Mouse (Mus musculus) hindbrain, embryonic 16.5 days (tissue): ENCODE measurements around the gene Prkg1. TPM values are rescaled to one million over a fixed set of nuclear protein-coding genes. Genes with fewer than 3 reads are reported as not detected.

Experiments
- ATAC-seq: fragments of 200-750 bp; cut with Nextera tagmentation; 2 replicates; pipeline ENCODE4 v1.8.0; 2017; ENCODE audit warnings: moderate TSS enrichment, moderate library complexity
- H3K27ac ChIP-seq: fragments of 300-500 bp; sonication (generic); 2 replicates; pipeline ENCODE4 v1.5.1; 2014; ENCODE audit warnings: low read depth, mild to moderate bottlenecking, control low read depth, low read length, moderate library complexity
- H3K27me3 ChIP-seq: fragments of 300-500 bp; sonication (generic); replicated peaks from 2 replicates; pipeline ENCODE4 v1.6.1; 2014; ENCODE audit warnings: low read length; ENCODE audit not compliant: control insufficient read depth, insufficient read depth
- H3K36me3 ChIP-seq: fragments of 300-500 bp; sonication (generic); 2 replicates; pipeline ENCODE4 v1.6.1; 2014; ENCODE audit warnings: mild to moderate bottlenecking, low read length, moderate library complexity, mixed read lengths; ENCODE audit not compliant: control insufficient read depth, insufficient read depth
- H3K4me1 ChIP-seq: fragments of 300-500 bp; sonication (generic); 2 replicates; pipeline ENCODE4 v1.6.1; 2014; ENCODE audit warnings: low read depth, low read length; ENCODE audit not compliant: control insufficient read depth, insufficient read depth
- H3K4me2 ChIP-seq: fragments of 300-500 bp; sonication (generic); 2 replicates; pipeline ENCODE4 v1.6.1; 2014; ENCODE audit warnings: mild to moderate bottlenecking, low read length, control low read depth, moderate library complexity
- H3K4me3 ChIP-seq: fragments of 300-500 bp; sonication (generic); 2 replicates; pipeline ENCODE4 v1.5.1; 2014; ENCODE audit warnings: mild to moderate bottlenecking, low read length, control low read depth, moderate library complexity
- H3K9ac ChIP-seq: fragments of 300-500 bp; sonication (generic); 2 replicates; pipeline ENCODE4 v1.6.1; 2014; ENCODE audit warnings: low read depth, mild to moderate bottlenecking, control low read depth, low read length, moderate library complexity
- H3K9me3 ChIP-seq: fragments of 300-500 bp; sonication (generic); 2 replicates; pipeline ENCODE4 v1.6.1; 2014; ENCODE audit warnings: mild to moderate bottlenecking, low read length, moderate library complexity; ENCODE audit not compliant: control insufficient read depth
- WGBS: fragments of 180-500 bp; shearing (Covaris S2); extraction: QIAGEN DNeasy Blood & Tissue Kit; methylation state at CpG from one replicate; pipeline ENCODE4 v1.1.7; 2014; 5-methylcytosine and 5-hydroxymethylcytosine counted together
- polyA plus RNA-seq: library from polyadenylated mRNA; unstranded; fragments of >200 nt; fragmentation: Nextera tagmentation; extraction: Ambion mirVana; gene quantifications from 2 replicates; pipeline ENCODE4 v1.2.1, GENCODE M21; 2015

Gene Prkg1
- polyA plus RNA-seq, 1 experiment from 2014 or later: 4.8 TPM

- Histone ChIP-seq H3K9me3 (no peaks in the 10 kb centered on the region), H3K4me1 (peaks cover 6% of the 10 kb centered on the region), H3K4me2 (no peak overlapping the region), H3K9ac (no peak overlapping the region), H3K4me3 (no peak overlapping the region), H3K36me3 (no peaks in the 10 kb centered on the region), H3K27ac (no peak overlapping the region), H3K27me3 (no peaks in the 10 kb centered on the region)
- no peak for ATAC-seq
- 73% methylated on average over 7 of the region's 7 CpGs for WGBS
Measured at GRCm38 (mm10) chr19:31656256-31656655, 108.6 kb downstream of the Prkg1 start.

- H3K27ac ChIP-seq: no peak overlapping the region
- WGBS: 72% methylated on average over 7 of the region's 7 CpGs
- peaks cover 6% of the 10 kb centered on the region for H3K4me1 ChIP-seq
- no peak overlapping the region for H3K4me2 ChIP-seq
- no peaks in the 10 kb centered on the region for H3K27me3 ChIP-seq
- no peak for ATAC-seq
- H3K4me3 ChIP-seq: no peak overlapping the region
- no peaks in the 10 kb centered on the region for H3K36me3 ChIP-seq
- no peaks in the 10 kb centered on the region for H3K9me3 ChIP-seq
- H3K9ac ChIP-seq: no peak overlapping the region
Measured at GRCm38 (mm10) chr19:31655826-31656225, 109.0 kb downstream of the Prkg1 start.

- Histone ChIP-seq H3K36me3 (no peaks in the 10 kb centered on the region), H3K9ac (no peak overlapping the region), H3K27ac (no peak overlapping the region), H3K4me3 (no peak overlapping the region), H3K9me3 (no peaks in the 10 kb centered on the region), H3K27me3 (no peaks in the 10 kb centered on the region), H3K4me2 (no peak overlapping the region), H3K4me1 (peaks cover 4% of the 10 kb centered on the region)
- WGBS: 88% methylated on average over 6 of the region's 6 CpGs
- ATAC-seq: no peak
Measured at GRCm38 (mm10) chr19:31654022-31654421, 110.8 kb downstream of the Prkg1 start.

- no peaks in the 10 kb centered on the region for H3K9me3 ChIP-seq
- no peaks in the 10 kb centered on the region for H3K27me3 ChIP-seq
- H3K36me3 ChIP-seq: no peaks in the 10 kb centered on the region
- 90% methylated on average over 4 of the region's 4 CpGs for WGBS
- ATAC-seq: no peak
- no peak overlapping the region for H3K27ac ChIP-seq
- H3K9ac ChIP-seq: no peak overlapping the region
- H3K4me1 ChIP-seq: no peaks in the 10 kb centered on the region
- no peak overlapping the region for H3K4me3 ChIP-seq
- H3K4me2 ChIP-seq: no peak overlapping the region
Measured at GRCm38 (mm10) chr19:31650452-31650851, 114.4 kb downstream of the Prkg1 start.

GRCm38 (mm10) chr19:31647492-31647891 is 117.3 kb downstream of the Prkg1 start:
- WGBS: 67% methylated on average over 2 of the region's 2 CpGs
- Histone ChIP-seq H3K36me3 (no peaks in the 10 kb centered on the region), H3K4me1 (no peaks in the 10 kb centered on the region), H3K27me3 (no peaks in the 10 kb centered on the region), H3K9me3 (no peaks in the 10 kb centered on the region), H3K4me2 (no peak overlapping the region), H3K27ac (no peak overlapping the region), H3K9ac (no peak overlapping the region), H3K4me3 (no peak overlapping the region)
- ATAC-seq: 0 out of 2 replicates have a peak, but pooled peaks have one; percentile 6

GRCm38 (mm10) chr19:31630899-31631869 is 133.6 kb downstream of the Prkg1 start:
- WGBS: 29% methylated on average over 8 of the region's 8 CpGs
- Histone ChIP-seq H3K27ac (no peak overlapping the region), H3K9ac (no peak overlapping the region), H3K4me1 (no peaks in the 10 kb centered on the region), H3K27me3 (no peaks in the 10 kb centered on the region), H3K4me3 (no peak overlapping the region), H3K4me2 (no peak overlapping the region), H3K36me3 (no peaks in the 10 kb centered on the region), H3K9me3 (no peaks in the 10 kb centered on the region)
- no peak for ATAC-seq

GRCm38 (mm10) chr19:31621716-31622115 is 143.1 kb downstream of the Prkg1 start:
- WGBS: 100% methylated on average over 1 of the region's 1 CpGs
- H3K27me3 ChIP-seq: no peaks in the 10 kb centered on the region
- H3K4me1 ChIP-seq: no peaks in the 10 kb centered on the region
- no peak for ATAC-seq
- H3K4me2 ChIP-seq: no peak overlapping the region
- H3K36me3 ChIP-seq: no peaks in the 10 kb centered on the region
- no peak overlapping the region for H3K27ac ChIP-seq
- H3K4me3 ChIP-seq: no peak overlapping the region
- H3K9ac ChIP-seq: no peak overlapping the region
- H3K9me3 ChIP-seq: no peaks in the 10 kb centered on the region

GRCm38 (mm10) chr19:31616830-31617229 is 148.0 kb downstream of the Prkg1 start:
- Histone ChIP-seq H3K27ac (no peak overlapping the region), H3K4me1 (no peaks in the 10 kb centered on the region), H3K9ac (no peak overlapping the region), H3K27me3 (no peaks in the 10 kb centered on the region), H3K9me3 (no peaks in the 10 kb centered on the region), H3K36me3 (no peaks in the 10 kb centered on the region), H3K4me2 (no peak overlapping the region), H3K4me3 (no peak overlapping the region)
- WGBS: 79% methylated on average over 4 of the region's 4 CpGs
- no peak for ATAC-seq

- no peak for ATAC-seq
- H3K36me3 ChIP-seq: no peaks in the 10 kb centered on the region
- H3K4me2 ChIP-seq: no peak overlapping the region
- no peak overlapping the region for H3K27ac ChIP-seq
- H3K9ac ChIP-seq: no peak overlapping the region
- H3K9me3 ChIP-seq: no peaks in the 10 kb centered on the region
- H3K4me1 ChIP-seq: no peaks in the 10 kb centered on the region
- H3K4me3 ChIP-seq: no peak overlapping the region
- H3K27me3 ChIP-seq: no peaks in the 10 kb centered on the region
- 46% methylated on average over 4 of the region's 4 CpGs for WGBS
Measured at GRCm38 (mm10) chr19:31616159-31616558, 148.7 kb downstream of the Prkg1 start.
